Mouse (Mus musculus) left cerebral cortex, postnatal 10 days (tissue): Measurements from ENCODE around the gene Lzts2. TPM values are rescaled to one million over a fixed set of nuclear protein-coding genes. Genes with fewer than 3 reads are reported as not detected.
A peak's percentile ranks its signal among the peaks of the same experiment; 100 is the strongest.
"Not testable (repeated sequence)": the region's sequence is repeated elsewhere in the genome, so short reads cannot be mapped to it uniquely, and the experiment has no call there.

Experiments
- DNase-seq, 2 experiments: peaks; one replicate each; pipeline ENCODE4 v3.0.0; 2021 to 2022; ENCODE audit warnings: low spot score in 2 of 2, mixed read lengths in 1 of 2; ENCODE audit errors: extremely low spot score in 1 of 2
- intact Hi-C: fragments of 180-260 bp; cut with DNase I; formaldehyde crosslinking; loops from one replicate; pipeline ENCODE4 v1.15.1; 2025
- total RNA-seq, 2 experiments: library from RNA; stranded (reverse); gene quantifications; 2 replicates each; pipeline ENCODE4 v1.2.3; 2021

The Lzts2 gene
- total RNA-seq, 2 experiments from 2014 or later: 24.5 to 25.6 TPM

DNA sequence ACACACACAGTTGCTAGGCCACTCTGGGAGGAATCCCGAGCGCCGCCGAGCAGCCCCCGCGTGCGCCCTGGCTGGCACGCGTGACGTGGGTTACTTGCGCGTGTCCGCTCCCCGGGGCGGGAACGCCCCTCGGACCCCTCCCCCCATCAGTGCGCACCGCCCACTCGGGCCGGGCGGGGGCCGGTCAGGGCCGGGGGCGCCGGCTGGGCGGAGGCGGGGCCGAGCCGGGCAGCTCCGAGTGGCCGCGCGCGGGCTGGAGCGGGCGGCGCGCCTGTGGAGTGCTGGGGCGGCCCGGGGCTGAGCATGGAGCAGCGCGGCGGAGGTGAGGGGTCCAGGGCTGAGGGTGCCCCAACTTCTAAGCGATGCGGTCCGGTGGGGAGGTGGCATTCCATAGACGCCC, 3.7 kb downstream of the Lzts2 start:
- intact Hi-C loops: loop anchor here (2.0 kb wide), 1 partner anchor 13 kb away; no protein-coding TSS in a partner anchor
- peak; percentile 75 to 94 for DNase-seq

DNA sequence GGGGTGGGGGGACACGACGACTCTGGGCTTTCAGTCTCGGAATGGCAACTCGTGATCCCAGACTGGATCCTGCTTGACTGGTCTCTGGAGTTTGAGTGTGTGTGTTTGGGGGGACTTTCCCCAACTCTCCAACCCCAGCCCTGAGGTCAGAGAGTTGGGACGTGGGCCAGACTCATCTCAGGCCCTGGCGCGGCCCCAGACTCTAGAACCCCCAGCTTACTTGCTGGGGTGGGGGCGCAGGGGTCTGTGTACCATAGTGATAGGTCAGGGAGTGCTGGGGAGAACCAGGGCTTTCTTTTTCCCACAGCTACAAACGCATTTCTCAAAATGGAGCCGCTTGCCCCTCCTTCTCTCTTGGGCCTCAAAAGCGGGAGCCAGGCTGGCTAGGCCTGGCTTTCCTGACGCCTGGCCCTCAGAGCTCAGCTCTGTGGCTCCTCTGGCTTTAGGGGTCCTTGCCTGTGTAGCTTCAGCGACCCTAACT, 4.2 kb downstream of the Lzts2 start:
- DNase-seq: peak in 1 of 2 experiments; percentile 55
- intact Hi-C loops: no loop called here

DNA sequence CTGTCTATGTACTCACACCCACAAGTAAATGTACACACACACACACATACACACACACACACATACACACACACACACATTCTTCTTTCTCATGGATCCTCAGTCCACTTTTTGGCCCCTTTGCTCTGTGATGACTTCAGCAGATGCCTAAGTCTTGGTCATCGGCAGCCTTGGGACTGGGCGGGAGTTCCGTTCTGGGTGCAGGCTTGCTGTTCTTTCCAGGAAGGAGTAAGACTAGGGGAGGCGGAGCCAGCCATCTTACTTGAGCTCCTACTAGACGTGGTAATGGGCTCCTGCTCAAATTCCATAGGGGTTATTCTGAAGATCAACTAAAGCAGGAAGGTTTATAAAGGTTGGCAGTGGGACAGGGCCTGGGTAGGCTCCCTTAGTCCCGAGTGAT, 6.1 kb downstream of the Lzts2 start:
- intact Hi-C loops: no loop called here

DNA sequence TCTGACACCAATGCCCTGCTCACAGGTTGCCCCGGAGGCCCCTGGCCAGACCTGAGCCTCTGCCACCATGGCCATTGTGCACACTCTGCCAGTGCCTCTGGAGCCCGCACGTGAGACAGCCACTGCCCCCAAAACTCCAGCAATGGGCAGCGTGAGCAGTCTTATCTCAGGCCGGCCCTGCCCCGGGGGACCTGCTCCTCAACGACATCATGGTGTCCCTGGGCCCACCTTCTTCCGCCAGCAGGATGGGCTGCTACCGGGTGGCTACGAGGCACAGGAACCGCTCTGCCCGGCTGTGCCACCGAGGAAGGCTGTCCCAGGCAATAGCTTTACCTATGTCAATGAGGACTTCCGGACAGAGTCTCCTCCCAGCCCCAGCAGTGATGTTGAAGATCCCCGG, 7.1 kb downstream of the Lzts2 start:
- DNase-seq: no peak
- intact Hi-C loops: no loop called here

More for the DNA sequence above, 6.1 kb downstream of the Lzts2 start:
- no peak for DNase-seq

DNA sequence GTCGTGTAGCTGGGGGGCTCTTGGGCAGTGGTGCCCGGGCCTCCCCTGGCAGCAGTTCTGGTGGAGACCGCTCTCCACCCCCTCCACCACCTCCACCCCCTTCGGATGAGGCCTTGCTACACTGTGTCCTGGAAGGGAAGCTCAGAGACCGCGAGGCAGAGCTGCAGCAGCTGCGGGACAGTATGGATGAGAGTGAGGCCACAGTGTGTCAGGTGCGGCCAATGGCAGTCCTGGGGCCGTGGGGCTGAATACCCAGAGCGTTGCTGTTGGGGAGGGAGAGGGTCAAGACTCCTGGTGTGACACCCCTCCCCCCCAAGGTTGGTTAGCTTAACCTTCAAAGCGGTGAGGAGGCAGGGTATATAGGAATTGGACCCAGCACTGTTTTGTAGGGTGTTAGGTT, 9.8 kb downstream of the Lzts2 start:
- DNase-seq: no peak
- intact Hi-C loops: no loop called here

DNA sequence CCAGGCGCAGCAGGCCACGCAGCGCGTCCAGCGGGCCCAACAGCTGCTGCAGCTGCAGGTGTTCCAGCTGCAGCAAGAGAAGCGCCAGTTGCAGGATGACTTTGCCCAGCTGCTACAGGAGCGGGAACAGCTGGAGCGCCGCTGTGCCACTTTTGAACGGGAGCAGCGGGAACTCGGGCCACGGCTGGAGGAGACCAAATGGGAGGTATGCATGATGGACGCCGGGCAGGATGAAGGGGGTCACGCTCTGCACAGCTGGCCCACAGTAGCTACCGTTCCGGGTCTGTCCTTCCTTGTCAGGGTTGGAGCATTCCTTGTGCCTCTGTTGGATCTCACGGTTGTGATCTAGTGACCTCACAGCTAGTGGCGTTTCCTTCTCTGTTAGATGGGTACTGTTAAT, 10.6 kb downstream of the Lzts2 start:
- DNase-seq: no peak
- intact Hi-C loops: no loop called here

DNA sequence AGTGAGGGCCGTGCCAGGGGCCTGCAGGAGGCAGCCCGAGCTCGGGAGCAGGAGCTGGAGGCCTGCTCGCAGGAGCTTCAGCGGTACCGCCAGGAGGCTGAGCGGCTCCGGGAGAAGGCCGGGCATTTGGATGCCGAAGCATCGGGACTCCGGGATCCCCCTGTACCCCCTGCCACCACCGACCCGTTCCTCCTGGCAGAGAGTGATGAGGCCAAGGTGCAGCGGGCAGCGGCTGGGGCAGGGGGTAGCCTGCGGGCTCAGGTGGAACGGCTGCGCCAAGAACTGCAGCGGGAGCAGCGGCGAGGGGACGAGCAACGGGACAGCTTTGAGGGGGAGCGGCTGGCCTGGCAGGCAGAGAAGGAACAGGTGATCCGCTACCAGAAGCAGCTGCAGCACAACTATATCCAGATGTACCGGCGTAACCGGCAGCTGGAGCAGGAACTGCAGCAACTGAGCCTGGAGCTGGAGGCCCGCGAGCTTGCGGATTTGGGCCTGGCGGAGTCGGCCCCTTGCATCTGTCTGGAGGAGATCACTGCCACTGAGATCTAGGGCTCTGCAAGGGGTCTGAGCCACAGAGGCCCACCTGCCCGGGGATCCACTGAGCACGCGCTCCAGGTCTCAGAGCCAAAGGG, 11.8 kb downstream of the Lzts2 start:
- intact Hi-C loops: no loop called here
- no peak for DNase-seq

DNA sequence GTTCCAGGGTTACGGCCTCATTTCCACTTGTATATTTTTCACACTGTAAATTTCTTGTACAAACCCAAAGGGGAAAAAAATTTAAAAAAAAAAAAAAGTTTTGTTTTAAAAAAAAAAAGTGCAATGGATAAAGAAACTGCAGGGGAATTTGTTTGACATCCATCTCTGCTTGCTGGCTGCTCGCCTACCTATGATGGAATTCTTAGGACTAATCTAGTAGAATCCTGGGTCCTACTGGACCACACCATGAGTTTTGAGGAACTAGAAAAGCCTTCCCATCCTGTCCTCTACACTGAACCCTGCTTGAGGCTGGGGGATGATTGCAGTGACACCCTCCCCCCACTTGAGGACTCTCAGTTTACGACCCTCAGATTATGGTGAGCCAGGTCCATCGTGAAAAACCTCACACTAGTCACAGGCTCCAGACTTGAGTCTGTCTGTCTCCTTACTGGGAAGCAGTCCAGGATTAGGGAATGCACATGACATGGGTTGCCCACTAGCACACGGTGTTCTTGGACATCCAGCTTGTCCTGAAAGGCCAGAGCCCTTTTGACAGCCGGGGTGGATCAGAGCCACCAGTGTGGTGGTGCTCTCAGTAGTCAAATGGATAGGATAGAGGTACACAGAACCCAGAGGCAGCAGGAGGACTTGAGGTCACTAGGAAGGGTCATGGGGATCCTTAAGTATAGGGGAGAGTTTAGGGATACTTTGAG, 12.9 kb downstream of the Lzts2 start:
- DNase-seq: no peak
- intact Hi-C loops: no loop called here

DNA sequence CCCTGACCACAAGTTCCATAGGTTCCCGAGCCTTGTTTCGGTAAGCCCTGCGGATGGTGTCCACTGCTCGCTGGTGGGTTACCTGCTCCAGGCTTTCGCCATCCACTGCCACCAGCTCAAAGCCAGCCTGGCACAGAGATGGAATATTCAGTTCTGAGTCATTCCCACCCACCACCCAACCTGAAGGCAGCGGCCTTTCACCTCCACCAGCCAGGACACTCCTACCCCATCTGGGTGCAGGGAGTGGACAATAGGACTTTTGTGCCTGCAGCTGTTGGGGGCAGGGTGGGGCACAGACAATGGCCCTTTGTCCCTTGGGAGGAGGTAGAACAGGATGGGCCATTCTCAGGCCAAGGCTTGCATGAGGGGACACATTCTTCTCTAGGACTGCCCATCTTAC, 13.6 kb downstream of the Lzts2 start:
- intact Hi-C loops: no loop called here
- no peak for DNase-seq

DNA sequence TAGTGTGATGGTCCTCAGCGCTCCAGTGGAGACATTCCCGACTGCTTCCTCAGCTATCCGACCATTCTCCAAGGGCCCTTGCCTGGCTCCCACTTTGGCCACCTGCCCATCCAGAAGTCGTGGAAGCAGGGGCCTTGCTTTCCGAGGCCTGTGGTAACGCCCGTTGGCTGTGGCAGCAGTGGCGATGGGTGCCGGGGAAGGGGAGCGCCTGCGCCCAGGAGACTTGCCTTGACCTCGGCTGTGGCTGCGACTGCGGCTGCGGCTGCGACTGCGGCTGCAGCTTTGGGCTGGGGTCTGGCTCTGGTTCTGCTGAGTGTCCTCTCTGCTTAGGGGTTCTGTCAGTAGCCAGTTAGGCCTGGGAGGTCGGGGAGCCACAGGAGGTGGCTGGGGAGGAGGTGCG, 14.5 kb downstream of the Lzts2 start:
- intact Hi-C loops: no loop called here

DNA sequence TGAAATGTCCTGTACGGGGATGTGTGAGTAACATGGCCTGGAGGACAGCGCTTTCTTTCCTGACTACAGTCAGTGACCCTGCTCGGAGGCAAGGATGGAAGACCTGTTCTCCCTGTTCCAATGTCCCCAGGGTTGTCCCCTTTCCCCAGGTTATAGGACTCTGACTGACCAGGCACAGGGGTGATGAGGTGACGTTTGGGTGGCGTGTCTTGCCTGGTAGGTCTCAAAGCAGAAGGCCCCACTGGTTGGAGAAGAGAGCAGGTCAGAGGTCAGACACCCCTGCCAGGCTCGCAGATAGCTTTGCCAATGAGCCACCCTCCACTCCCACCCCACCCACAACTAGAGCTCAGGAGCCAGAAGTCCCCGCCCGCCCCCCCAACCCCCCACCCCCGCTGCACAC, 15.4 kb downstream of the Lzts2 start:
- intact Hi-C loops: no loop called here
- no peak for DNase-seq

More for the DNA sequence above, 14.5 kb downstream of the Lzts2 start:
- no peak for DNase-seq

DNA sequence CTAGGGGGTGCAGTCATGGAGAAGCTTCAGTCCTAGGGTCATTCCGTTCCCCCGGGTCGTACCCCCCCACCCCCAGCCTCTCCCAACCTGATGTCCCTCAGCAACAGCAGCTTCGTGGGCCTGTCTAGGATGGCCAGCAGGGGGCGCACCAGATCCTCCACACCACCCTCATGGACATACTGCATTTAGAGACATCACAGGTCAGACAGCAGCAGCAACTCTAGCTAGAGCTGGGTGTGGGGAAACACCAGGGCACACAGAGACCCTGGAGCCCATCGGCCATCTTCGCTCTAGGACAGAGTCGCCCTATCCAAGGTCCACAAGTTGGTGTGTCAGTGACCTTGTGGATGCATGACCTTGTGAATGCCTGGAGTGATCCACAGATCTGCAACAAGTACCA, 15.9 kb downstream of the Lzts2 start:
- intact Hi-C loops: loop anchor here (2.0 to 5.0 kb wide), 2 partner anchors 13 to 38 kb away; no protein-coding TSS in a partner anchor
- DNase-seq: peak in 1 of 2 experiments; percentile 81

DNA sequence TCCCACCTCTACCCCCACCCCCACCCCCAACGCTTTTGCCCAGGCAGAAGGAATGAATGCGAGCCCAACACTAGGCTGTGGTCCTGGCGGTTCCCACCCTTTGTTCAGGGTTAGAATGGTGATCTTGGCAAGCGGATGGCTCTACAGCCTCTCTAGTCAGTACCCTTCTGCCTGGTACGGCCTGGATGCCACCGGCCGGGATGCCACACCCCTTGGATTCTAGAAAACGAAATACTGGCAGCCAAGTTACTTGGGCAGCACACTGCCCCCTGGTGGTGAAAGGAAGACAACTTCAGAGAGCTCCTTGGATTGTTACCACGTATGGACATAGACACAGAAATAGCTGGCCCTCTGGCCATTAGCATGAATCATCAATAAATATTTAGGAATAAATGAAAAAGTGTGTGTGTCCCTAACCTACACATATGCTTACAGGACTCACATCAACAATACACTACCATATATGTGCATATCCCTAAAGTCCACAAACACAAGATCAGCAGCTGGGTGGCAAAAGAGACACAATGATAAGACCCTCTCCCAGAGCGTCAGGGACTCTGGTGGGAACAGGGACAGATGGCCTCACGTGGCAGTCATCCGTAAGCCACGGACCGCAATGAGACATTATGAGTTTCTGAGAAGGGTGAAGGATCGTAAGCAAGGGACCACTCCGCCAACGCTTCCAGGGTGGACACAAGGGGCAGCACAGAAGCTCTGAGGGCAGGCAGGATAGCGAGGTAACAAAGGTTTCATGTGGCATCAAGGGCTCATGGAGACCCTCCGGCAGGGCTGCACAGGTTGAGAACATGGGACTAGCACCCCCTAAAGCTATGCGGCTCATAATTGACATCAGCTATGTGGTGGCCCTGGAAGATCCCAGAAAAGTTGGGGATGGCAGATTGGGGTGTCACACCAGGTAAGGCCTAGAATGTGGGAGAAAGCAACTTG, 16.8 kb downstream of the Lzts2 start:
- intact Hi-C loops: loop anchor here (2.0 to 5.0 kb wide), 2 partner anchors 14 to 39 kb away; no protein-coding TSS in a partner anchor
- peak; percentile 71 to 85 for DNase-seq

DNA sequence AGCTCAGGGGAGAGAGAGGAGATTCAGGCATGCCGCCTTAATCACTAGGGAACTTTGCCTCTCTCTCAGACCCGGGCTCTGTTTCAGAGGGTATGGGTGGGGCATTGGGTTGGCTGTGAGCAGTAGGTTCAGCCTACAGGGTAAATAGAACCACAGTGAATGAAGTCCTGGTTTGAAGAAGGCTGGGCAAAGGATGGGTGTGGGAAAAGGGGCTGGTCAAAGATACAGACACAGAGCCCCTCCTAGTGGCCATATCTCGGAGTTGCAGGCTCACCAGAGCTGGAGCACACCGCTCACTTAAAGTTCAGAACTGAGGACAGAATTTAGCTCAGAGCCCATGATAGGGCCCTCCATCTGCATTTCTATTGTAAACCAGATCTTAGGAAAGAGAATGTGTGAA, 17.6 kb downstream of the Lzts2 start:
- intact Hi-C loops: loop anchor here (2.0 to 5.0 kb wide), 2 partner anchors 15 to 39 kb away; no protein-coding TSS in a partner anchor
- peak in 1 of 2 experiments; percentile 84 for DNase-seq

DNA sequence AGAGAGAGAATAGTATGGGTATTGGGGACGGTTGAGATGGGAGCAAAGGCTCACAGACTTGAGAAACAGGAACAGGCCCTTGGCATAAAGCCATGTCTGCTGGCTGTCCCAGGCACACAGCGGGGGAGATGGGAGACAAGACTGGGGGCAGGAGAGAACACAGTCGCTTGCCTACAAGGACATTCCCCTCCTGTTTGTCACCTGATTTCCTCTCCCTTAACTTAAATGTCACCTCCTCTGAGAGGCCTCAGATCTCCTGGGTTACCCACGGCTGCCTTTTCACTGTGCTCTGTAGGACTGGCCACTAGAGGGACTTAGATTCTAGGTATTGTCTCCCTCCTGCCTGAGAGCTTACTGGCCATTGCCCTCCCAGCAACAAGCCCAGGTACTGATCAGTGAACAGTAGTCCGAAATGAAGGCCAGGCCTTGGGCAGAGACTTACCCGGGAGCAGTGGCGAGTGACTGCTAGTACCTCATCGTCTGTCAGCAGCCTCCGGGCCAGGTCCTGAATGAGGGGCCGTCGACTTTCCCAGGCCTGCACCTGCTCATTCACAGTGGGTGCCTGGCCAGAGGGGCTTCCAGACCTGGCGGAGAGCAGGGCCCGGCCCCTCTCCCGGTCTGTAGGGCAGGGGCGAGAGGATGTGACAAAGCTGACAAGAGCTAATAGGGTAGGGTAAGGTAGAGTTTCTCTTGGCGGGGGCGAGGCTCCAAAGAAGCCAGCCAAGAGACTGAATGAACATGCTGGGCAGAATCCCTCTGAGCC, 18.5 kb downstream of the Lzts2 start:
- DNase-seq: peak in 1 of 2 experiments; percentile 76
- intact Hi-C loops: loop anchor here (5.0 kb wide), 1 partner anchor 40 kb away; no protein-coding TSS in a partner anchor

DNA sequence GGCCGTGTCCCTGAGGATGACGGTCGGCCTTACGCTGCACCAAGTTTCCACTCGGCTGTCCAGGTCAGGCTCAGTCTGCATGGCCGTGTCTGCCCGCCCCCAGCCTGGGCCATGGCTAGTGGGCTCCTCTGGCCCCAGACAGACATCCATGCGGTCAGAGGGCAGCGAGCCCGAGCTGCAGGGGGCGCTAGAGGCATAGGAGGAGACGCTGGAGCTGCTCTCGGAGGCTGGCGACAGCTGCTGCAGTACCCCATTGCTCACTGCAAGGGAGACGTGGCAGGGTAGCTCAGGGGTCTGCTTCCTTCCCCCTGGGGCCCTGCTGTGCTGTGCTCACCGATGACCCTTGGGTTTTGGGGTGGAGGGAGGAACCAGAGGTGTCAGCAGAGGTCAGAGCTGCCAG, 22.7 kb downstream of the Lzts2 start:
- intact Hi-C loops: no loop called here

DNA sequence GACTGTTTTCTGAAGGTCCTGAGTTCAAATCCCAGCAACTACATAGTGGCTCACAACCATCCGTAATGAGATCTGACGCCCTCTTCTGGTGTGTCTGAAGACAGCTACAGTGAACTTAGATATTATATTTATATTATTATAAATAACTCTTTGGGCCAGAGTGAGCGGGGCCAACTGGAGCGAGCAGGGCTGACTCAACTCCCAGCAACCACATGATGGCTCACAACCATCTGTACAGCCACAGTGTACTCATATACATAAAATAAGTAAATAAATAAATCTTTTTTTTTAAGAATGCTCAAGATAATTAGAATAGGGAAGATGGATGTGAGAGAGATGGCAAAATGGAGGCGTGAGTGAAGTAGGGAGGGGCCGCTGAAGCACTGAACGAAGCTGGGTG, 24.0 kb downstream of the Lzts2 start:
- intact Hi-C loops, DNase-seq: not testable (repeated sequence)

More for the DNA sequence above, 22.7 kb downstream of the Lzts2 start:
- peak in 1 of 2 experiments; percentile 82 for DNase-seq

DNA sequence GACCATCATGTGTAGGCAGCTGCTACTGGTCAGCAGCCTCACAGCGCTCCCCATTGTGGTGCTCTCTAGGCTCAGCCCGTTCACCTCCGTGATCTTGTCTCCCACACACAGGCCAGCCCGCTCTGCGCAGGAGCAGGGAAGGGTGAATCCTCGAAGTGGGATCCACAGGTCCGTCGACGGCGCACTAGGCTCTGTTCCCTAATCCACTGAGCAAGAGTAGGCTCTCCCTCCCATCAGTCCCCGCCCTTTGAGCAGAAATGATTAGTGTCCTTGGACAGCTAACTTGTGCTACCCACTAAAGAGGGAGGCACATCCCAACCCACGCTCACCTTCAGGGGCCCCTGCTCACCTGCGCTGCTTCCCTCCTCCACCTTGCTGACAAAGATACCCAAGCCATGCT, 26.0 kb downstream of the Lzts2 start:
- peak in 1 of 2 experiments; percentile 37 for DNase-seq
- intact Hi-C loops: no loop called here
